Mouse (Mus musculus): Measurements from ENCODE around the gene Fam160b1. TPM values are rescaled to one million over a fixed set of nuclear protein-coding genes. Genes with fewer than 3 reads are reported as not detected.

Gene Fam160b1
- total RNA-seq, 2 experiments from 2014 or later: 28.6 to 30.0 TPM

DNA sequence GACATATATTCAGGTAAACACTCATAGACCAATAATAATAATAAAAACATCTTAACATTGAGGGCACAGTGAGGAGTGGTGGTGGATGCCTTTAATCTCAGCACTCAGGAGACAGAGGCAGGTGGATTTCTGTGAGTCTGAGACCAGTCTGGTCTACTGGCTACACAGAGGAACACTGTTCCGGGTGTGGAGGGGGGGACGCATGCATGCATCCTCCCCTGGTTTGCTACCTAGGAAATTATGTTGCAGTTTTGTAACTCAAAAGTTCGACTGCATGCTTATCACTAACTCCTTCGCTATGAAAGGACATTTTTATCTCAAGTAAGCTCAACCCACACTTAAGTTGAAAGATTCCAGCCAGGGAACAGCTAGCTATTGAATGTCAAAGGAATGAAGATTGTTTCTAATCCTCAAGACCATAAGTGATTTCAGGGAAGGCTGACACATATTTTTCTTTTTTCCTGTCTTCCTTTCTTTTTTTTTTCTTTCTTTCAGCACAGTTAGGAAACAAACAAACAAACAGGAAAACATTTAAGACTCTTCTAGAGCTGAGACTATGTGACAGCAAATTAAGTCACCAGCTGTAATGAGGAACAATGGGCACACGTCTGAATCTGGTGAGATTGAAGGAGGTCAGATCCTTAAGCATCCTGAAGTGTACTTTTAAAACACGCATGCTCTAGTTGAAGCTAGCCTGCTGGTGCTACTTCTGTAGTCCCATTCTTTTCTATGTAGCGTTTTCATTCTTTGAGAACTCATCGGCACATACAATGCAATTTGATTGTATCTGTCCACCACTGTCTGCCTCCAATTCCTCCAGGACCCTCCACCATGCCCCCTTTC lies 19.4 kb upstream of the Fam160b1 start:
- no peak for DNase-seq (ENCODE audit: low spot score in 2 of 2)

DNA sequence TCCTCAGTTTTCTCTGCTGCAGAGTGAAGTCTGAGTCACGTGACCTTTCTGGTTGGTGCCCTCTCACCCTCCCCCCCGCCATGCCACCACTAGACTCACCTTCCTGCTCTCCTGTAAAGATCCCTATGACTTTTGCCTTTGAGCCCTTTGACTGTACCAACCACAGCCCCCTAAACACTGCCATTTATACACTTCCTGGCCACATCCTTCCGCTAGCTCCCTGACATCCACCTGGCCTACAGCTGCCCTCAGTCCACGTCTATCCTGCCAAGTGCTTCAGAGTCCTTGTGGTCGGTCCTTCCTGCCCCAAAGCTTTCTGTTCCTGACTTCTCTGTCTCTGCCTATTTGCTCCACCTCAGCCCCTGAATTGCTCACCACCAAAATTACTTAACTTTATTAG lies 16.6 kb upstream of the Fam160b1 start:
- DNase-seq (ENCODE audit: low spot score in 2 of 2): no peak

DNA sequence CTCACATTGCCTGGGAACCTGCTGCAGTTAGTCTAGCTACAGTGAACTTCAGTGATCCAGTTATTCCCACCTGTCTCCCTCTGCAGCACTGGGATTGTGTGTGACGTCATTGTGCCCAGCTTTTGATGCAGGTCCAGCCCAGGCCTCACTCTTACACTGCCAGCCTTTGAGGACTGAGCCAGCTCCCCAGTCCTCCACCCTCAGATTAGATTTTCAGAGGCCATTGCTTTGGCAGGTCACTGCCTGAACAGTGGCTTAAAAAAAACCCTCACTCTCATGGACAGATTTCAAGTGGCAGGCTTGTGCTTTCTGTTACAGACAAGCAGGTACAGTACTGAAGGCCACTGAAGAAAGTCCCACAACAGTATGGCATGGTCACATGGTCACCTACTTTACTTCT lies 15.8 kb upstream of the Fam160b1 start:
- no peak for DNase-seq (ENCODE audit: low spot score in 2 of 2)

DNA sequence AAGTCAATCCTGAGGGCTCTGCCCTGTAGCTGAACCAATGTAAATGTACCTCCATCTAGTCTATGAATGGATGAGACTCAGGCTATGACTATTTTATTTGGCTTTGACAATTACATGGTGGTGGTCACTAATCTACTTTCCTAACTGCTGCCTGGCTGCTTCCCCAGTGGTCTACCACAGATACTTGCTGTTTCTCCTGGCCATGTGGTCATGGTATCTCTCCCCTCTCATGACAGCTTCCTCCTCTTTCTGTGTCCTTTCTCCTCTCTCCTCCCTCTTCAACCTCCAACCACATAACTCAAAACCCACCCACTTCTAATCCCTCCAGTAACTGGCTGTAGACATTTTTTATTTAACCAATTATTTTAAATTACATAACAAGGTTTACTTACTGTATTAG lies 11.4 kb upstream of the Fam160b1 start:
- DNase-seq (ENCODE audit: low spot score in 2 of 2): no peak

DNA sequence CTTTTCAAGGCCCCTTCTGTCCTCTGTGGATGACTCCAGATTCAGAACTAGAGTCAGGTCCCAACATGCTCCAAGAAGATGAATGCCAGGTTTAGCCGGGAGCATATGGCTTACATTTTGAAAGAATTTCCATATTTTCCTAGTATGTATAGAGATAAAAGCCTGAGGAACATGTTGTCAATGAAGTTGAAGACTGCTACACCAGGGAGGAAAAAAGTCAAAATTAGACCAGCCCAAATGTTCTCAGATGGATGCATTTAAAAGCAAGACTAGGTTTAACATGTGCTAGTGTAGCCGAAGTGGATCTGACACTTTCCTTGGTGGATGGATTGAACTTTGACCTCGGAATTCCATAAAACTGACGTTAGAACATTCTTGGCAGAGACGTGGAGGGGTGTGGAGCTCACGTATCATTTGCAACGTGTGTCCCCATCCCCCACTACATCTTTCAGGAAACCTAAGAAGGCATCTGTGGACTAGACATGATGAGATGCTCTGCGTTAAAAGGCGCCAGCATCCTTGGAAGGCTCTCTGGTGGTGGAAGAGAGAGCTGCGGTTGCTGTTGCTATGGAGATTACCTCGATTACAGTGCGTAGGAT lies 8.0 kb upstream of the Fam160b1 start:
- no peak for DNase-seq (ENCODE audit: low spot score in 2 of 2)

DNA sequence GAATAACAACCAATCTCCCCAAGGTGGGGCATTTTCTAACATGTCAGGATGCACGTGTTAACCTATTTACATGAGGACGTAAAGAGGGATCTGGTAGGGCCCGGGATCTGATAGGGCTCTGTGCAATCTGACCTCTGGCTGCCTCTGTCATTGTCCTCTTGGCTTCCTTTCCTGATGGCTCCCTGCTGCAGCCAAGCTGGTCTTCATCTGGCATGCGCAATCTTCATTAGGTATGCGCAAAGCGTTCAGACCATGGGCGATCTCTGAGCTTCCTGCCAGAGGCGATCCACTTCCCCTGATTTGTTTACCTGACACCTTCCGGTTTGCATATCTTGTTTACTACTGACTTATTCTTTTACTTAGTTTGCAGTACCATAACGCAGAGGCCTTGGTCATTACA lies 7.3 kb upstream of the Fam160b1 start:
- no peak for DNase-seq (ENCODE audit: low spot score in 2 of 2)

DNA sequence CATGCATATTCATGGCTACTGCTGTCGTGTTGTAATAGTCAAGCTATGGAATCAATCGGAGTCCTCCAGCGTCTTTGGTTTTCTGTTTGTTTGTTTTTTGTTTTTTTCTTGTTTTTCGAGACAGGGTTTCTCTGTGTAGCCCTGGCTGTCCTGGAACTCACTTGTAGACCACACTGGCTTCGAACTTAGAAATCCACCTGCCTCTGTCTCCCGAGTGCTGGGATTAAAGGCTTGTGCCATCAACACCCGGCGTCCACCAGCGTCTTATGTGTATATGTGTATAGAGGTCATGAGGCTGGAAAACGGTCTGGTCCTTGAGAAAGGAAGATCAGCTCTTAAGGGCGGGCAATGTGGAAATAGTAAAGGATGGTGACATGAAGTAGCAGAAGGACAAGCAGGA lies 6.4 kb upstream of the Fam160b1 start:
- no peak for DNase-seq (ENCODE audit: low spot score in 2 of 2)

DNA sequence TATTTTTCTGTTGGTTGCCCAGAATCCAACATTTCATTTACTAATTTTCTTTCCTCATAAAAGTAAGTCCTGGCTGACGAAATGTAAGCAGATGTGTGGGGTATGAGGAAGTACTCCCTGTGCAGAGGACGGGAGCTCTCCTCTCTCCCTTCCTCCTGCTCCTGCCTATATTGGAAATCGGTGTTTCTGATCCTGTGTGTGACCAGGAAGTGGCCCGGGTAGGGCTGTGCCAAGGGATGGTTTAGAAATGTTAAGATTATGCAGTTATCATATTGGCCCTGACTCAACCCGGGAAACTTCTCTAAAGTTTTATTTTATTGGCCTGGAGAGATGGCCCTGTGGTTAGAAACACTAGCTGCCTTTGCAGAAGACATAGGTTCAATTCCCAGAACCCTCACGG lies 5.8 kb upstream of the Fam160b1 start:
- no peak for DNase-seq (ENCODE audit: low spot score in 2 of 2)

DNA sequence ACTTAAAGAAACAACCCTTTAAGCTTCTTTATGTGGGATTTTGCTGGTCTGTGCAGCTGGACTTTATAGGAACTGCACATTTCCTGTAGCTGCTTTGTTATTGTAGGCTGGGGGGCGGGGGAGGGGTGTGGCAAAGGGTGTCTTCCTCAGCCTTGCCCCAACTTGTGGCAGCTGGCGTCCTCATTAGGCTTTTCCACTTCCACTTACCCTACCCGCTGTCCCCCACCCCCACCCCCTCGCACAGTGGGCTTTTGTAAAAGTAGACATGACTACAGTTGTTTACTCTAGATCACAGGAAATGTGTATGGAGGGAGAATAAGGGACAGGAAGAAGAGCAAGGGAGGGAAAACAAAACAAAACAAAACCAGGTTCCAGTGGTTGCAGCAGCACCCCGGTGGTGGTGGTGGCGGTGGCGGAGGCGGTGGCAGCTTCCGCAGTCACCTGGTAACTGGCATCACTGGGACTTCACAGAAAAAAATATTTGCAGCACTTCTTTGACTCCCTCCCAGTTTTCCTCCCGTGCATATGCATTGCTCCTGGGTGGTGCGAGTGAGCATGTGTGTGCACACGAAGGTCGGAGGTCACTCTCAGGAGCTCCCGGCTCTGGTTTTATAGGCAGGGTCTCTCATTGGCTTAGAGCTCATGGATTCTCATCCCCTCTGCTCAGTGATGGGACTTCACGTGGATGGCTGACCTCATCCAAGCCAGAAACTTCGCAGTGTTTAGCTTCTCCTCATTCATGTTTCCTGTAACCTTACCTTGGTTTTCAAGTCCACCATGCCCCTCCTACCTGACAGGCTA lies 4.8 kb upstream of the Fam160b1 start:
- DNase-seq (ENCODE audit: low spot score in 2 of 2): no peak

DNA sequence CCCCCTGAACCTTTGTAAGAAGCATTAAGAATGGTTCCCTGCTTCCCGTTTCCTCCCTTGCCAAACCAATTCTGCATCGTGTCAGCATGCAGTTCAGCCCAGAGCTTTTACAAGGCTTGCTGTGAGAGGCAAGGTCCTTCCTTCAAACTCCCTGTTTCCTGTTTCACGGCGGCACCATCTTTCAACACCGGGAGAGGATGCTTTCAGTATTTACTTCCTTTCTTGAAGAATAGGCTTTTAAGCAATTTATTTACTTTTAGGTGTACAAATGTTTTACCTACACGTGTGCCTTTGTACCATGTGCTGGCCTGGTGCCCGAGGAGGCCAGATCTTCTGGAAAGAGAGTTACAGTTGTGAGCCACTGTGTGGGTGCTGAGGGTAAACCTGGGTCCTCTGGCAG lies 4.2 kb upstream of the Fam160b1 start:
- no peak for DNase-seq (ENCODE audit: low spot score in 2 of 2)

DNA sequence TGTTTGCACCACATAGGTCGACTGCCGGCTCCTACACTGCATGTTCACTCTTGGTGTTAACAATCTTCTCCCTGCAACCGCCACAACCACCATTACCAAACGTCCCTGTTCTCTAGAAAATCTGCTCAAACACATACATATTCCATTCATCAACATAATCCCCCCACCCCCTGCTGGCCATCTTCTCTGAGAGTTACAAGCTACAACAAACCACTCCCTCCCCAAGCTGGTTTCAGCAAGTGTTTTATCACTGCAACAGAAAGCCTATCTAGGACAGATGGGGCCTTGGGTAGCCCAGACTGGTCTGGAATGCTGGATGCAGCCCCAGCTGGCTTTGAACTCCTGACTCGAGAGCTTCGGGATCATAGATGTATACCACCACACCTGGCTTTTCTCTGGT lies 3.2 kb upstream of the Fam160b1 start:
- no peak for DNase-seq (ENCODE audit: low spot score in 2 of 2)

DNA sequence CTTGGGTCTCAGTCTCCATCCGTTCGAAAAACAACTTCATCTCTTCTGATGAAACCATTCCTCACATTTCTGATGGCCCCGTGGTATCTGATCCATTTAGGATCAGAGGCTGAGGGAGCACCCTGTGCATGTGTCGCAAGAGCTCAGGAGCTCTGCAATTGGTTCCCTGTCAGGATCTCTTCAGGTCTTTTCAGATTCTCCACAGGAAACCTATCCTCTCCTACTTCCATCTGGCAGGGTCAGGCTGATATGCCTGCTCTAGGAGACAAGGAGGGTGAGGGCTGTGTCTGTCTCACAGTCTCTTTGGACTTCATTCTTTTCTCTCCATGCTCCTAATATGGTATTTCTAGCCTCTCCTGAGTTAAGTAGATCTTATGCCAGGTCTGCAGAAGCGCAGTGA lies 2.7 kb upstream of the Fam160b1 start:
- no peak for DNase-seq (ENCODE audit: low spot score in 2 of 2)

DNA sequence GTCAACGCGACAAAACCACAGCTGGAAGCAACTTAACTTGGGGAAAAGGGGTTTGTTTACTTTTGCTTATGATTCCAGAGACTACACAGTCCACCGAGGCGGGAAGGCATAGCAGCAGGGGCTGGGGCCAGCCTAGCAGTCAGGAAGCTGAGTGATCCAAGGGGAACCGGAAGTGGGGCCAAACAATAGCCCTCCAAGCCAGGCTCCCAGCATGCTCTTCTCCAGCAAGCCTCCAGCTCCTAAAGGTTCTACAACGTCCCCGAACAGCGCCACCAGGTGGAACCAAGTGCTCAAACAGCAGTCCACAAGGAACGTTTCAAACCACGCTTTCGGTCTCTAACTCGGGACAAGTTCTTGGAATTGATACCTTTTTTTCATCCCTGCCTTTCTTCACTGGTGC lies 2.2 kb upstream of the Fam160b1 start:
- peak in 1 of 2 experiments; percentile 55 for DNase-seq (ENCODE audit: low spot score in 2 of 2)

DNA sequence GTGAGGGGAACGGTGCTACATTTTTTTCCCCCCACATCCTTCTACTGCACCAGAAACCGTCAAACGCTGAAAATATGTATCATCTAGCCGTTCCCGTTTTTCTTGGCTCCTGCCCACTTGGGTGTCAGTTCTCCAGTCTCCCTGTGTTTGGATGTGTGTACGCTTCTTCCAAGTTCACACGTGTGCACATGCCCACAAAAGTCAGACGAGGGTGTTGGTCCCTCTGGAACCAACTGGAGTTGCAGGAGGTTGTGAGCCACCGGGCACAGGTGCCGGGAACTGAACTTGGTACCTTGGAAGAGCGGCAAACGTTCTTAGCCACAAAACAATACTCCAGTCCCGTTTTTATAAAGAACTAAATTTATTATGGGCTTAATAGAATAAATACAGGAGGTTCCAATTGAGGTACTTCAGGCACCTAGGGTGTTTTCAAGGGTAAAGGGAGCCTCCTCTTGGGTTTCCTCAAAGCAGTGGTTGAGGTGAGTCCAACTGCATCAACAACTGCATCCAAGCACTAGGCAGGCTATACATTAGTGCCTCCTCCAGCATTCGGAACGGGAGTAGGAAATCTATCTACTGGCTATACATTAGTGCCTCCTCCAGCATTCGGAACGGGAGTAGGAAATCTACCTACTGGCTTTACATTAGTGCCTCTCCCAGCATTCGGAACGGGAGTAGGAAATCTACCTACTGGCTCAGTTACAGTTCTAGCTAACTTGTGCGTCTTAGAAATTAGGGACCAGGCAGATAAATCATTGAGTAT lies 1.5 kb upstream of the Fam160b1 start:
- no peak for DNase-seq (ENCODE audit: low spot score in 2 of 2)

DNA sequence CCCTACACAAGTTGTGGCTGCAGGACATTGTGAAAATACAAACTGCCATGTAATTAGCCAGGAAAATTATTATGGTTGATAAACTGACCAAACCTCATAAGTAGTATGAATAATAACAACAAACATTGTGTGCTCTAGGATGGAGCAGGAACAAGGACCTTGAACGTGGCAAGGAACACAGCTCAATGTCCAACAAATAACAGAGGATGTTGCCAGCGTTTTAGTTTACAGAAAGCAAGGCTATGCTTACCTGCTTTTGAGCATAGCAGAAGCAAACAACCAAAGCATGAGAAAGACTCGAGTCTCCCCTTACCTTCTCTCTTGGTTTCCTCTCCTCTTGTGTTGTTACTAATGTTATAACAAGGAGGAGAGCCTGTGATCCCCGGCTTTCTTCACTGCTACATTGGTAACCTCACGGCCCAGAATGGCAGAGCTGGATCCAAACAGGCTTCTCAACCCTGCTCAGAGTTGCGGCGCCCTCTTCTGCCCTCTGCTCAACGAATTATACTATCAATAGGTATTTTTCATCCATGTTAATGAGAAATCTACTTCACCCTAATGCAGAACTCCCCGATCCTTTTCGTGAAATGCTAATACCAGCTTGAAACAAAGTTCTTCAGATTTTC lies 666 bp upstream of the Fam160b1 start:
- DNase-seq (ENCODE audit: low spot score in 2 of 2): no peak

DNA sequence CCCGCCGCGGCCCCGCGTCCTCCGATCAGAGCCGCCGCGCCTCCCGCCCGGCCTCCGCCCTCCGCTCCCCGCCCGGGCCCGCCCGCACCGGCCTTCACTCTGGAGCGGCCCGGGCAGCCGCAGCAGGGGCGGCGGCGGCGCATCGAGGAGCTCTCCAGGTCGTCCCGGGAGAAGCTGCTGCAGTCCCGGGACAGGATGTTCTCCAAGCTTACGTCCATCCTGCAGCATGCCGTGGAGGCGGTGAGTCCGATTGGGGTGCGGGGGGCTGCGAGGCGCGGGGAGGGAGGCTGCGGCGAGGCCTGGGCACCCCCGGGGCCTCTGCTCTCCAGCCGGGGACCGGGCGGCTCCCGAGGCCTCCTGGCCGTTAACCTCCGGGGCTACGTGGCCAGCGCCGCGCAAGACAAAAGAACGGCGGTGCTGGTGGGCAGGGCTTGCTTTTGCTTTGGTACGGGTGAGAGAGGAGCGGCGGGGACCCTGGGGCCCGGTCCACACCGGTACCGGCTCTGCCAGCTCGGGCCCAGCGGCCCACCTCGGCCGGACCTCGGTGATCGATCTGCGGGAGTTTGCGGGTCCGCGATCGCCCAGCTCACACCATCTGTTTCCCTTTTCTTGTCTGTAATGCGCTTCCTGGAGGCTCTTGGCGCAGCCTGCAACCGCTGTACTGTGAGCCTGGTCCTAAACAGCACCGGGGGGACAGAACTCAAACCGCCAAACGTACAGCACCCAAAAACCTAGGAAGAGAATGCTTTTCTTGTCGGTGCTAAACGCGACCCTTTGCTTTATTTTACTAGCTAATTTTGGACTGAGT lies 855 bp downstream of the Fam160b1 start:
- peak; percentile 27 for DNase-seq (ENCODE audit: low spot score in 2 of 2)

DNA sequence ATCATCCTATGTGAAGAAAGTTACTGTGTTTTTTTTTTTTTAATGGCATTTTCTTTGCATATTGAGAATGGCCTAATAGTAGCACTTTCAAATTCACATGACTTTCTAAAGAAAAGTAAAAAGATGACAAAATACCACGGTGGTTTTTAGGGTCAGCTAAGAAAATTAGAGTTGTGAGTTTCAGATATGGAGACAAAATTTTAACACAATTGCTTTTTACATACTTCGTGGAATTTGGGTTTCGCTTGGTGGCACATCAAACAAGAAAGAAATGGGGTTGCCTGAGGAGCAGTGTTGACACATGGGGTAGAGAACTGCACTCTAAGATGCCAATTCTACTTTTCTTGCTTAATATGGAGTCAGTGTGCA lies 1.4 kb downstream of the Fam160b1 start:
- no peak for DNase-seq (ENCODE audit: low spot score in 2 of 2)

DNA sequence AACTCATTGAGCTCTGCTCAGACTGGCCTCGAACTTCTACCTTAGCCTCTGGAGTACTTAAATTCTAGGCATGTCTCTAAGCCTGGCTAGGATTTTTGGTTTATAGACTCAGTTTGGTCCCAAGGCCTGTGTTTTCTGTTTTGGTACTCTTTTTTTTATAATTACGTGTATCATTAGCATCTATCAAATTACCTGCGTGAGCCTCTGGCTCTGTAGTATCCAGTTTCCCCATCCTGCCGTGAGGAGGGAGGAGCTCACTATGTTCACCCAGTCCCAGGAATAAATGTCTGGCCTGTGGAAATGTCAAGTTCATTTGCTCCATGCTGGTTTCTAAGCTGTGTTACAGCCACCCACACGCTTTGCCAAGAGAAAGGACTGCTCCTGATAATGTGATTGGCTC lies 2.1 kb downstream of the Fam160b1 start:
- no peak for DNase-seq (ENCODE audit: low spot score in 2 of 2)

DNA sequence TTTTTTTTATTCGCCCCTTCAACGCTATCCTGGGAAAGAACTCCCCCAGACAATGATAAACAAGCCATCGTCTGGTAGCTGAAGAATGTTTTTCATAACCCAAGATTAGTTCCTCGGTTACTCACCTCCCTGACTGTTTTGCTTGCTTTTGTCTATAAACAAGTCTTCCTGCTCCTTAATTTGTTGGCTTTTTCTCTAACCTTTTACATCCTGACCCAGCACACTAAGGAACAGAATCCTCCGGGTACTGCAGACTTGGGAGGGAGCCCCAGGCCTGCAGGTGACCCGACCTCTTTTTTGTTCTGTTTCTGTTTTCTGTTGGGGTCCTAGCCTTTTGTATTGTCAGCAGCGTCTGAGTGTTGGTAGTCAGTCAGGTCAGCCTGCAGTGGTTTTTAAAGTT lies 2.6 kb downstream of the Fam160b1 start:
- no peak for DNase-seq (ENCODE audit: low spot score in 2 of 2)

DNA sequence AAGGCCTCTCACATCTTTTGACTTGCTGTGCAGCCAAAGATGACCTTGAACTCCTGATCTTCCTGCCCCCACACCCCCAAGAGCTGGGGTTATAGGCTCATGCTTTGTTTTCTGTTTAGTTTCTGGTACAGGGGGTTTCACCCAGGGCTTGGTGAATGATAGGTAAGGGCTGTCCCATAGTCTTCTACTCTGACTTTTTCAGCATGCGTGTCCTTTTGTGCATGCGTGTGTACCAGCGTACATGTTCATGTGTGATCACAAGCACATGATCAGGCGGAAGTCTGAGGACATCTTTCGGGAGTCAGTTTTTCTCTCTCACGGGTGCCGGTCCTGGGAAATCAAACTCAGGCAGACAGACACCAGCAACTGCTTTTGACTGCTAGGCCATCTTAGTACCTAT lies 3.1 kb downstream of the Fam160b1 start:
- no peak for DNase-seq (ENCODE audit: low spot score in 2 of 2)

Data from adrenal gland, postnatal 4 days (tissue).